Mouse (Mus musculus) forebrain, embryonic 14.5 days (tissue): ENCODE measurements around the gene F930015N05Rik. TPM values are rescaled to one million over a fixed set of nuclear protein-coding genes. Genes with fewer than 3 reads are reported as not detected.

Source experiments
- ATAC-seq: fragments of 200-750 bp; cut with Nextera tagmentation; 2 replicates; pipeline ENCODE4 v1.8.0; 2017; ENCODE audit warnings: mild to moderate bottlenecking, moderate library complexity
- DNase-seq: peaks from one replicate; pipeline ENCODE4 v3.0.0-alpha.2; 2015; ENCODE audit warnings: low spot score
- H3K27ac ChIP-seq: fragments of 300-500 bp; sonication (generic); 2 replicates; pipeline ENCODE4 v1.5.1; 2014; ENCODE audit warnings: low read depth, mild to moderate bottlenecking, control low read depth, low read length, moderate library complexity
- H3K27me3 ChIP-seq: fragments of 300-500 bp; sonication (generic); replicated peaks from 2 replicates; pipeline ENCODE4 v1.6.1; 2014; ENCODE audit warnings: low read length, control low read depth, mixed read lengths; ENCODE audit not compliant: control insufficient read depth, insufficient read depth
- H3K36me3 ChIP-seq: fragments of 300-500 bp; sonication (generic); 2 replicates; pipeline ENCODE4 v1.6.1; 2014; ENCODE audit warnings: low read length, control low read depth; ENCODE audit not compliant: control insufficient read depth, insufficient read depth
- H3K4me1 ChIP-seq: fragments of 300-500 bp; sonication (generic); 2 replicates; pipeline ENCODE4 v1.6.1; 2014; ENCODE audit warnings: antibody characterized with exemption, low read length, control low read depth; ENCODE audit not compliant: control insufficient read depth, insufficient read depth
- H3K4me2 ChIP-seq: fragments of 300-500 bp; sonication (generic); 2 replicates; pipeline ENCODE4 v1.6.1; 2014; ENCODE audit warnings: mild to moderate bottlenecking, control low read depth, low read length
- H3K4me3 ChIP-seq: fragments of 300-500 bp; sonication (generic); 2 replicates; pipeline ENCODE4 v1.5.1; 2014; ENCODE audit warnings: low read depth, low read length, control low read depth
- H3K9ac ChIP-seq: fragments of 300-500 bp; sonication (generic); 2 replicates; pipeline ENCODE4 v1.6.1; 2014; ENCODE audit warnings: mild to moderate bottlenecking, low read length, control low read depth, moderate library complexity
- H3K9me3 ChIP-seq: fragments of 300-500 bp; sonication (generic); replicated peaks from 2 replicates; pipeline ENCODE4 v1.6.1; 2016; ENCODE audit warnings: low read length, control low read depth, mixed read lengths; ENCODE audit not compliant: control insufficient read depth
- WGBS: fragments of 180-500 bp; shearing (Covaris S2); extraction: QIAGEN DNeasy Blood & Tissue Kit; methylation state at CpG from one replicate; pipeline ENCODE4 v1.1.7; 2014; 5-methylcytosine and 5-hydroxymethylcytosine counted together
- polyA plus RNA-seq: library from polyadenylated mRNA; unstranded; fragments of >200 nt; fragmentation: Nextera tagmentation; extraction: Ambion mirVana; gene quantifications from 2 replicates; pipeline ENCODE4 v1.2.1, GENCODE M21; 2014

The F930015N05Rik gene
- polyA plus RNA-seq, 1 experiment from 2014 or later, result 0.17 TPM

- ATAC-seq (no peak), DNase-seq (no peak)
Observed at GRCm38 (mm10) chr11:64397612-64398011, 38.8 kb downstream of the F930015N05Rik start.

DNA sequence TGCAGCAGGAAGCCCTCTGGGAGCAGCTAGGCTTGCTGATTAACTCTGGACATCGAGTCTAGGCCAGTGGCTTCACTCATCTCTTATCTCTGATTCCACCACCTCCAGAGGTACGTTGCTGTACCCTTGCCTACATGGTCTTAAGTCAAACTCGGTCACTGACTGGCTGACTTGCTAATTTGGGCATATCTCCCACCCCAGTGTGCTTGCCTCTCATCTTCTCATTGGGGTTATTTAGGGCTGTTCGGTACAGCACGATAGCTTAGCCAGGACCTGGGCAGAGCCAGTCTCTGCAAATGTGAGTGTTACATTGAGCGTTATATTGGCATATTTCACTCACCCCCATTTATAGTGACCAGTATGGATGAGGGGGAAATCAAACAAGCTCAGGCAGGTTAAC lies 39.5 kb downstream of the F930015N05Rik start:
- peak overlapping the region; percentile 52; the same call in 1 of the 2 replicates for H3K27ac ChIP-seq
- ATAC-seq, result 0 out of 2 replicates have a peak, but pooled peaks have one; percentile 32
- no peak for DNase-seq
- no peak overlapping the region for H3K4me3 ChIP-seq
- H3K4me1 ChIP-seq, result peaks cover 11% of the 10 kb centered on the region
- H3K27me3 ChIP-seq, result no peaks in the 10 kb centered on the region
- no peaks in the 10 kb centered on the region for H3K9me3 ChIP-seq
- no peak overlapping the region for H3K4me2 ChIP-seq
- peak overlapping the region; percentile 7 for H3K9ac ChIP-seq
- no peaks in the 10 kb centered on the region for H3K36me3 ChIP-seq
- WGBS, result 60% methylated on average over 6 of the region's 6 CpGs

More at GRCm38 (mm10) chr11:64397612-64398011, 38.8 kb downstream of the F930015N05Rik start:
- Histone ChIP-seq H3K4me2 (no peak overlapping the region), H3K9me3 (no peaks in the 10 kb centered on the region), H3K27ac (no peak overlapping the region), H3K36me3 (no peaks in the 10 kb centered on the region), H3K9ac (no peak overlapping the region), H3K4me1 (peaks cover 11% of the 10 kb centered on the region), H3K27me3 (no peaks in the 10 kb centered on the region), H3K4me3 (no peak overlapping the region)
- WGBS, result 83% methylated on average over 3 of the region's 3 CpGs

GRCm38 (mm10) chr11:64396331-64396881 lies 40.0 kb downstream of the F930015N05Rik start:
- peak; percentile 81 for DNase-seq
- WGBS, result 8% methylated on average over 7 of the region's 7 CpGs
- no peaks in the 10 kb centered on the region for H3K36me3 ChIP-seq
- H3K27me3 ChIP-seq, result no peaks in the 10 kb centered on the region
- H3K4me1 ChIP-seq, result peaks cover 11% of the 10 kb centered on the region
- H3K4me2 ChIP-seq, result peak overlapping the region; percentile 33
- no peaks in the 10 kb centered on the region for H3K9me3 ChIP-seq
- no peak overlapping the region for H3K4me3 ChIP-seq
- peak overlapping the region; percentile 7 for H3K9ac ChIP-seq
- H3K27ac ChIP-seq, result peak overlapping the region; percentile 52
- ATAC-seq, result peak; percentile 93

GRCm38 (mm10) chr11:64386333-64386732 lies 50.1 kb downstream of the F930015N05Rik start:
- no peak for ATAC-seq
- WGBS, result 89% methylated on average over 4 of the region's 4 CpGs

More at GRCm38 (mm10) chr11:64386333-64386732, 50.1 kb downstream of the F930015N05Rik start:
- H3K27me3 ChIP-seq, result no peaks in the 10 kb centered on the region
- H3K4me3 ChIP-seq, result no peak overlapping the region
- no peak overlapping the region for H3K9ac ChIP-seq
- DNase-seq, result no peak
- no peaks in the 10 kb centered on the region for H3K36me3 ChIP-seq
- H3K4me2 ChIP-seq, result no peak overlapping the region
- H3K27ac ChIP-seq, result no peak overlapping the region
- no peaks in the 10 kb centered on the region for H3K9me3 ChIP-seq
- H3K4me1 ChIP-seq, result no peaks in the 10 kb centered on the region

Other genes with a start within 250 kb of the F930015N05Rik start
- gene Hs3st3a1, start 1.3 kb downstream of the F930015N05Rik start, polyA plus RNA-seq, result 0.30 and 0.32 TPM in 2 replicates